Mouse (Mus musculus) hindbrain, postnatal 0 days (tissue): Measurements from ENCODE around the gene Irs1. TPM values are rescaled to one million over a fixed set of nuclear protein-coding genes. Genes with fewer than 3 reads are reported as not detected.

ENCODE experiments used
- ATAC-seq: fragments of 200-750 bp; cut with Nextera tagmentation; 2 replicates; pipeline ENCODE4 v1.8.0; 2017; ENCODE audit warnings: mild to moderate bottlenecking, moderate TSS enrichment, moderate library complexity
- DNase-seq: peaks from one replicate; pipeline ENCODE4 v3.0.0-alpha.2; 2015; ENCODE audit warnings: low spot score
- H3K27ac ChIP-seq: fragments of 300-500 bp; sonication (generic); 2 replicates; pipeline ENCODE4 v1.5.1; 2014; ENCODE audit warnings: mild to moderate bottlenecking
- H3K27me3 ChIP-seq: fragments of 300-500 bp; sonication (generic); 2 replicates; pipeline ENCODE4 v1.6.1; 2014; ENCODE audit warnings: low read length, mixed read lengths; ENCODE audit not compliant: insufficient read depth
- H3K36me3 ChIP-seq: fragments of 300-500 bp; sonication (generic); 2 replicates; pipeline ENCODE4 v1.6.1; 2014; ENCODE audit warnings: low read length, mixed read lengths; ENCODE audit not compliant: insufficient read depth
- H3K4me1 ChIP-seq: fragments of 300-500 bp; sonication (generic); 2 replicates; pipeline ENCODE4 v1.6.1; 2014; ENCODE audit warnings: antibody characterized with exemption, low read length, mixed read lengths; ENCODE audit not compliant: insufficient read depth
- H3K4me2 ChIP-seq: fragments of 300-500 bp; sonication (generic); 2 replicates; pipeline ENCODE4 v1.6.1; 2014; ENCODE audit warnings: low read depth, mild to moderate bottlenecking, low read length, moderate library complexity, mixed read lengths
- H3K4me3 ChIP-seq: fragments of 300-500 bp; sonication (generic); 2 replicates; pipeline ENCODE4 v1.5.1; 2014; ENCODE audit warnings: low read length
- H3K9ac ChIP-seq: fragments of 300-500 bp; sonication (generic); replicated peaks from 2 replicates; pipeline ENCODE4 v1.6.1; 2014; ENCODE audit warnings: mild to moderate bottlenecking, low read length, moderate library complexity, mixed read lengths
- H3K9me3 ChIP-seq: fragments of 300-500 bp; sonication (generic); 2 replicates; pipeline ENCODE4 v1.6.1; 2016; ENCODE audit warnings: low read length, mixed read lengths
- CTCF ChIP-seq: IDR thresholded peaks from 2 replicates; pipeline ENCODE4 v1.5.1; 2016; ENCODE audit warnings: antibody characterized with exemption, control low read depth, low read depth
- WGBS: fragments of 180-500 bp; shearing (Covaris S2); extraction: QIAGEN DNeasy Blood & Tissue Kit; methylation state at CpG from one replicate; pipeline ENCODE4 v1.1.7; 2014; 5-methylcytosine and 5-hydroxymethylcytosine counted together
- polyA plus RNA-seq: library from polyadenylated mRNA; unstranded; fragments of >200 nt; fragmentation: Nextera tagmentation; extraction: Ambion mirVana; gene quantifications from 2 replicates; pipeline ENCODE4 v1.2.1, GENCODE M21; 2015
- total RNA-seq: library from RNA; depleted of rRNA; stranded (reverse); fragments of >200 nt; gene quantifications from 2 replicates; pipeline ENCODE4 v1.2.3, GENCODE M21; 2014

Gene Irs1
- total and polyA plus RNA-seq, 2 experiments from 2014 or later = 5.9 to 67.2 TPM

DNA sequence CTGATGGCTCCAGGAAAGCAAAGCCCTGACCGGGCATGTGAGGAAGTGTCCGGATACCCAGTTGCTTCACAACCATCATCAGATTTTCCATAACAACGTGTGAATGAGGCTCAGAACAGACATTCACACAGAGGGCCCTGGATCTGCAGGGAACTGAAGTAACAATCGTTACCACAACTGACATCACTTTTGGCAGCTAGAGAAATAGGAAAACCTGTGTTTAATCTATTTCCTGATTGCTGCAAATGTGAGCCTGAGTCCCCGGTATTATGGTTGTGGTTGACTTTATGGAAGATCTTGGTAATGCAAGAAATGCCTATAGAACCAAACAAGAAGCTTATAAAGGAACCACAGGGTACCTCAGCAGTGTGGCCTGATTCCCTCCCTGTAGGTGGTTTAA, 46.2 kb downstream of the Irs1 start:
- 71% methylated on average over 5 of the region's 5 CpGs for WGBS
- Histone ChIP-seq H3K9ac (no peak overlapping the region), H3K27me3 (no peaks in the 10 kb centered on the region), H3K9me3 (no peaks in the 10 kb centered on the region), H3K27ac (no peak overlapping the region), H3K4me1 (0 out of 2 replicates have a peak, but pooled peaks cover 10% of the 10 kb centered on the region), H3K36me3 (no peaks in the 10 kb centered on the region), H3K4me3 (no peak overlapping the region), H3K4me2 (no peak overlapping the region)
- no peak for ATAC-seq
- no peak for TF ChIP-seq CTCF
- DNase-seq = no peak

DNA sequence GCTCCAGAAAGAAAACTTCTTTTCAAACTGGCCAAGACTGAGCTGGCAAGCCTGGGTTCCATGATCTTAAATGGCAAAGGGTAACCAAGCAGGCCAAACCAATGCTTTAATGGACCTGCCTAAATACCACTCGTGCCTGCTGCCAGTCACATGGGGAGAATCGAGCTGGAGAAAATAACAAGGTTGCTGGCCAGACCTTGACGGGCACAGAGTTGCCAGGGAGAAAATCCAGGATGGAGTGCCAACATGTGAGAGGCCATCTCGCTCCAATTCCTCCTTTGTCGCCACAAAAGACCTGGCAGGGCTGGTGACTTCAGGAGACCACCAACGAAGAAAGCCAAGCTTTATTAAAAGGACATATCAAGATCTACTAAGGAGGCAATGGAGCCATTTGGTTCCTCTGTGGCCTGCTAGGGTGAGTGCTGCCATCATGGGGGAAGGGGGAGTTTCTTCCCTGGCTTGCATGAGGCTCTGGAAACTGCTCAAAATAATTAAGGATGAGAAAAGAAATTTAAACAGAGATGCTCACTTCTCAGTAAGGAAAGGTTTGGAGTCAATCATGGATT, 47.9 kb downstream of the Irs1 start:
- no peak overlapping the region for H3K4me3 ChIP-seq
- ATAC-seq = peak; percentile 92
- 46% methylated on average over 6 of the region's 6 CpGs for WGBS
- no peaks in the 10 kb centered on the region for H3K36me3 ChIP-seq
- no peaks in the 10 kb centered on the region for H3K27me3 ChIP-seq
- H3K9ac ChIP-seq = no peak overlapping the region
- no peaks in the 10 kb centered on the region for H3K9me3 ChIP-seq
- no peak for TF ChIP-seq CTCF
- H3K27ac ChIP-seq = no peak overlapping the region
- DNase-seq = peak; percentile 85
- 0 out of 2 replicates have a peak, but pooled peaks cover 11% of the 10 kb centered on the region for H3K4me1 ChIP-seq
- H3K4me2 ChIP-seq = no peak overlapping the region

DNA sequence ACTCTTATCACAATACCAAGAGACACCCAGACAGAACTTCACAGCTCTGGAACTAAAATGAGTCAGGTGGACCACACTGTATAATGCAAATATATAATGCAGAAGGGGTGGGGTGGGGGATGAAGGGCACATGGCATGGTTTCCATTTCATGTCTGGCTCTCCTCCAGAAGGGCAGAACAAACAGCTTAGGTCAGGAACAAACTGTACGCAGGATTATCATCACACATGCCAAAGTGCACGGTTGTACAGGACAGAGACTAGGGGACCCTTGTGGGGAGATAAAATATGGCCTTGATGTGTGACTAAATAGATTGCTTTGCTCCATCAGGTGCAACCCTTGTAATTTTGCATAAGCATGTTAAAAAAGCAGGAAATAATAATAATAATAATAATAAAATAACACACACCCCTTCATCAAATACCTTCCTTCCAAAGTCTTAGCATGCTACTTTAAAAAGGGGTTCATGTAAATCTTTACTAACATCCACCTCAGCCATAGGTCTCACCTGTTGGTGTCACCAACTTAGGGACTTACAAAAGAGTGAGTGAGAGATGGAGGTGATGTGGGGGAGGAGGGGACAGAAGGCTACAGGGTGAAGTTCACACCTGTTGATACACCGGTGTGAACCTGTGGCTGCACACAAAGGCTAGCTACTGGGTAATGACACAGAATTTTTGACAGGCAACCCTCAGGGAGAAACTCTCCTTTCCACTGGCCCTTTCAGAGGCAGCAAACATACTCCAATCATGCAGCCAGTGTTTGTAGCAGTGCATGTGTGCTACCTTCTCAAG, 51.6 kb downstream of the Irs1 start:
- H3K27me3 ChIP-seq = no peaks in the 10 kb centered on the region
- 0 out of 2 replicates have a peak, but pooled peaks cover 6% of the 10 kb centered on the region for H3K4me1 ChIP-seq
- no peaks in the 10 kb centered on the region for H3K9me3 ChIP-seq
- peaks cover 6% of the 10 kb centered on the region; the same call in 1 of the 2 replicates for H3K36me3 ChIP-seq
- no peak overlapping the region for H3K4me2 ChIP-seq
- TF ChIP-seq CTCF = no peak
- WGBS = 66% methylated on average over 3 of the region's 3 CpGs
- DNase-seq = no peak
- H3K9ac ChIP-seq = no peak overlapping the region
- no peak overlapping the region for H3K27ac ChIP-seq
- no peak for ATAC-seq
- H3K4me3 ChIP-seq = no peak overlapping the region

DNA sequence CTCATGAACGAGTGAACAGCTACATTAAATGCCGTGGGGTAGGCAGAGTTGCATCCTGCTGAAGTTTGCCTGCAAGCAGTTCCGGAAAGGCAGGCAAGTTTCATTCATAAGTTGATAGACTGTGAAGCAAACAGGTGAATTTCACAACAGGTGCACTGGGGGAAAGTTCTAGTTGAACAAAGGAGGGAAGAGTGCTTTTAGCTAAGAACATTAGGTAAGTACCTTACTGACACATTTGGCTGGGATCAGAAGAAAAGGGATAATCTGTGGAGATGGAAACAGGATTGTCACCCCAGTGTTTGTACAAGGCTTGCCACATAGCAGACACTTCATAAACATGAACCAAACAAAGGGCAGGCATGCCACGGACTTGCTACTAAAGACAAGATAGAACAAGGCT, 53.0 kb downstream of the Irs1 start:
- no peaks in the 10 kb centered on the region for H3K27me3 ChIP-seq
- ATAC-seq = no peak
- H3K4me3 ChIP-seq = no peak overlapping the region
- no peak for TF ChIP-seq CTCF
- H3K4me1 ChIP-seq = 0 out of 2 replicates have a peak, but pooled peaks cover 6% of the 10 kb centered on the region
- no peak for DNase-seq
- H3K36me3 ChIP-seq = peaks cover 10% of the 10 kb centered on the region; the same call in 1 of the 2 replicates
- H3K27ac ChIP-seq = no peak overlapping the region
- H3K9ac ChIP-seq = no peak overlapping the region
- H3K9me3 ChIP-seq = no peaks in the 10 kb centered on the region
- WGBS = 78% methylated on average over 4 of the region's 4 CpGs
- no peak overlapping the region for H3K4me2 ChIP-seq

DNA sequence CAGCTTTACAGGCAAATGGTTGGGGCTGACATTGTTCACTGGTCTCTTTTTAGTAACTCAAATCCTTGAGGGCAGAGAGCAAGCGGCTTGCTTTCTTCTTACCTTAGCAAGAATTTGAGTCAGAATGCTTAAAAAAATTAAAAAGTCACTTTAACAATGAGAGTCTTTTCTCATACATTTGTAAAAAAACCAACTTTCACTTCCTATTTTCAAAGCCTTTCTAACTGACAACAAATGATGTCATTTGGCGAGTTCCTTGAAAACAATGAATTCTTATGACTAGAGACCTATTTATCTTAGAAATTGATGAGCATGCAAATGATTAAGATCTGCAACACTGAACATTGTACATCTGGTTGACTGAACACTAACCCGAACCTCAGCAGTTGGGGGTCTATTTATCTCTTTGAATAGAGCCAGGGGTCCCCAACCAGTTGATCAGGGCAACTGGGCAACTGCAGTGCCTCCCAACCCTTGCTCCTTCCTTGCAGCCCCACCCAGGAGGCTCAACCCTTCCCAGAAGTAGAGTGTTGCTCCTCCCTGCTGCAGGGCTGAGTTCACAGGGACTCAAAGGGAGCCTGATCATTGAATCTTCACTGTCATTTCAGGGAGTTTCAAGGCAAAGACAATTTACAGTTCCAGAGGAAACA, 55.6 kb downstream of the Irs1 start:
- H3K4me2 ChIP-seq = no peak overlapping the region
- H3K27me3 ChIP-seq = no peaks in the 10 kb centered on the region
- WGBS = 63% methylated on average over 3 of the region's 3 CpGs
- H3K27ac ChIP-seq = no peak overlapping the region
- DNase-seq (no peak), ATAC-seq (no peak)
- H3K9me3 ChIP-seq = no peaks in the 10 kb centered on the region
- H3K9ac ChIP-seq = no peak overlapping the region
- no peak overlapping the region for H3K4me3 ChIP-seq
- 0 out of 2 replicates have a peak, but pooled peaks cover 2% of the 10 kb centered on the region for H3K4me1 ChIP-seq
- no peak for TF ChIP-seq CTCF
- peaks cover 10% of the 10 kb centered on the region; the same call in 1 of the 2 replicates for H3K36me3 ChIP-seq

DNA sequence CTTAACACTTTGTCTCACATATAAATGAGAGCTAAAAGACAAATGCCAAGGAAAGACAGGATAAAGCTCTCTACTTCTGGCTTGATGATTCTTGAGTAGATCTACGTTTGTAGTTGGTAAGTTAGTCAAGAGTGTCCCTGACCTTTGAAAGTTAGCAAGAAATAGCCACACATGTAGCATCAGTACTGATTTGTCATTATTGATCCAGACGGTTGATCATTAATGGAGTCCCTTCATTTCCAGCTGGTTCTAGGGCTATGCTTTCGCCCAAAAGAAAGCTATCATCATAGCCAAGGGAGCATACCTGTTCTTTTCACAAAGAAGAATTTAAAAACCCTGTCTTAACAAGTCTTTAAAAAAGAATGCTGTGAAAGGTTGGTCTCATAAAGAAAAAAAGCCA, 56.6 kb downstream of the Irs1 start:
- Histone ChIP-seq H3K4me3 (no peak overlapping the region), H3K4me2 (no peak overlapping the region), H3K9me3 (no peaks in the 10 kb centered on the region), H3K27ac (no peak overlapping the region), H3K9ac (no peak overlapping the region), H3K27me3 (no peaks in the 10 kb centered on the region), H3K4me1 (no peaks in the 10 kb centered on the region), H3K36me3 (peaks cover 10% of the 10 kb centered on the region; the same call in 1 of the 2 replicates)
- no peak for DNase-seq
- no peak for ATAC-seq
- WGBS = 94% methylated on average over 3 of the region's 3 CpGs
- TF ChIP-seq CTCF = no peak
